Mouse (Mus musculus) limb, embryonic 15.5 days (tissue): ENCODE measurements around the gene Ncoa3. TPM values are rescaled to one million over a fixed set of nuclear protein-coding genes. Genes with fewer than 3 reads are reported as not detected.

Experiments
- ATAC-seq: fragments of 200-750 bp; cut with Nextera tagmentation; 2 replicates; pipeline ENCODE4 v1.8.0; 2017; ENCODE audit warnings: low read depth, moderate TSS enrichment; ENCODE audit not compliant: insufficient number of reproducible peaks, low FRiP score, low TSS enrichment
- H3K27ac ChIP-seq: fragments of 300-500 bp; sonication (generic); 2 replicates; pipeline ENCODE4 v1.5.1; 2015; ENCODE audit warnings: moderate library complexity, mild to moderate bottlenecking, inconsistent platforms
- H3K27me3 ChIP-seq: fragments of 300-500 bp; sonication (generic); 2 replicates; pipeline ENCODE4 v1.6.1; 2015; ENCODE audit warnings: inconsistent platforms
- H3K36me3 ChIP-seq: fragments of 300-500 bp; sonication (generic); 2 replicates; pipeline ENCODE4 v1.6.1; 2015; ENCODE audit warnings: inconsistent platforms
- H3K4me1 ChIP-seq: fragments of 300-500 bp; sonication (generic); 2 replicates; pipeline ENCODE4 v1.6.1; 2015; ENCODE audit warnings: inconsistent platforms
- H3K4me2 ChIP-seq: fragments of 300-500 bp; sonication (generic); 2 replicates; pipeline ENCODE4 v1.6.1; 2015; ENCODE audit warnings: mild to moderate bottlenecking, inconsistent platforms
- H3K4me3 ChIP-seq: fragments of 300-500 bp; sonication (generic); 2 replicates; pipeline ENCODE4 v1.5.1; 2015; ENCODE audit warnings: mild to moderate bottlenecking, inconsistent platforms
- H3K9ac ChIP-seq: fragments of 300-500 bp; sonication (generic); 2 replicates; pipeline ENCODE4 v1.6.1; 2015; ENCODE audit warnings: inconsistent platforms
- H3K9me3 ChIP-seq: fragments of 300-500 bp; sonication (generic); 2 replicates; pipeline ENCODE4 v1.6.1; 2016; ENCODE audit warnings: inconsistent platforms
- WGBS: fragments of 180-500 bp; shearing (Covaris S2); methylation state at CpG from one replicate; pipeline ENCODE4 v1.1.7; 2015; 5-methylcytosine and 5-hydroxymethylcytosine counted together
- polyA plus RNA-seq: library from polyadenylated mRNA; unstranded; fragments of >200 nt; fragmentation: Nextera tagmentation; extraction: Ambion mirVana; gene quantifications from 2 replicates; pipeline ENCODE4 v1.2.1, GENCODE M21; 2015

Ncoa3 gene
- polyA plus RNA-seq, 1 experiment from 2014 or later: 15.4 TPM

- 69% methylated on average over 3 of the region's 3 CpGs for WGBS
- no peak overlapping the region for H3K4me3 ChIP-seq
- H3K36me3 ChIP-seq: no peaks in the 10 kb centered on the region
- no peaks in the 10 kb centered on the region for H3K27me3 ChIP-seq
- H3K4me2 ChIP-seq: no peak overlapping the region
- H3K4me1 ChIP-seq: no peaks in the 10 kb centered on the region
- H3K9me3 ChIP-seq: no peaks in the 10 kb centered on the region
- H3K9ac ChIP-seq: no peak overlapping the region
- ATAC-seq: no peak
- H3K27ac ChIP-seq: no peak overlapping the region
Measured at GRCm38 (mm10) chr2:165976186-165976585, 16.2 kb upstream of the Ncoa3 start.

GRCm38 (mm10) chr2:165976874-165977273, 15.6 kb upstream of the Ncoa3 start:
- no peaks in the 10 kb centered on the region for H3K4me1 ChIP-seq
- H3K27ac ChIP-seq: no peak overlapping the region
- 56% methylated on average over 5 of the region's 5 CpGs for WGBS
- H3K36me3 ChIP-seq: no peaks in the 10 kb centered on the region
- no peaks in the 10 kb centered on the region for H3K9me3 ChIP-seq
- H3K27me3 ChIP-seq: no peaks in the 10 kb centered on the region
- no peak for ATAC-seq
- no peak overlapping the region for H3K4me3 ChIP-seq
- H3K4me2 ChIP-seq: no peak overlapping the region
- H3K9ac ChIP-seq: no peak overlapping the region

GRCm38 (mm10) chr2:165978119-165978518, 14.3 kb upstream of the Ncoa3 start:
- H3K4me3 ChIP-seq: no peak overlapping the region
- no peaks in the 10 kb centered on the region for H3K36me3 ChIP-seq
- WGBS: 94% methylated on average over 1 of the region's 1 CpGs
- H3K4me2 ChIP-seq: no peak overlapping the region
- H3K4me1 ChIP-seq: no peaks in the 10 kb centered on the region
- no peak overlapping the region for H3K9ac ChIP-seq
- H3K27me3 ChIP-seq: no peaks in the 10 kb centered on the region
- no peak for ATAC-seq
- H3K9me3 ChIP-seq: no peaks in the 10 kb centered on the region
- no peak overlapping the region for H3K27ac ChIP-seq

- Histone ChIP-seq H3K27me3 (no peaks in the 10 kb centered on the region), H3K4me1 (0 out of 2 replicates have a peak, but pooled peaks cover 3% of the 10 kb centered on the region), H3K4me2 (no peak overlapping the region), H3K9ac (no peak overlapping the region), H3K9me3 (no peaks in the 10 kb centered on the region), H3K27ac (no peak overlapping the region), H3K4me3 (no peak overlapping the region), H3K36me3 (no peaks in the 10 kb centered on the region)
- no peak for ATAC-seq
- 60% methylated on average over 6 of the region's 6 CpGs for WGBS
Measured at GRCm38 (mm10) chr2:165981248-165981977, 11.0 kb upstream of the Ncoa3 start.

- peaks cover 8% of the 10 kb centered on the region; the same call in 1 of the 2 replicates for H3K4me1 ChIP-seq
- H3K27me3 ChIP-seq: no peaks in the 10 kb centered on the region
- 46% methylated on average over 16 of the region's 16 CpGs for WGBS
- H3K9ac ChIP-seq: no peak overlapping the region
- H3K4me3 ChIP-seq: no peak overlapping the region
- H3K27ac ChIP-seq: peak overlapping the region; percentile 72
- no peak overlapping the region for H3K4me2 ChIP-seq
- no peaks in the 10 kb centered on the region for H3K9me3 ChIP-seq
- no peaks in the 10 kb centered on the region for H3K36me3 ChIP-seq
- no peak for ATAC-seq
Measured at GRCm38 (mm10) chr2:165982512-165983389, 9.7 kb upstream of the Ncoa3 start.

- ATAC-seq: no peak
- Histone ChIP-seq H3K9me3 (no peaks in the 10 kb centered on the region), H3K4me3 (no peak overlapping the region), H3K4me1 (peaks cover 8% of the 10 kb centered on the region; the same call in 1 of the 2 replicates), H3K9ac (no peak overlapping the region), H3K4me2 (no peak overlapping the region), H3K36me3 (no peaks in the 10 kb centered on the region), H3K27me3 (no peaks in the 10 kb centered on the region), H3K27ac (no peak overlapping the region)
- WGBS: 97% methylated on average over 1 of the region's 1 CpGs
Measured at GRCm38 (mm10) chr2:165984318-165984717, 8.1 kb upstream of the Ncoa3 start.

GRCm38 (mm10) chr2:165984891-165985290, 7.5 kb upstream of the Ncoa3 start:
- ATAC-seq: no peak
- H3K4me2 ChIP-seq: no peak overlapping the region
- H3K36me3 ChIP-seq: no peaks in the 10 kb centered on the region
- H3K9me3 ChIP-seq: no peaks in the 10 kb centered on the region
- no peak overlapping the region for H3K9ac ChIP-seq
- 89% methylated on average over 6 of the region's 6 CpGs for WGBS
- peaks cover 8% of the 10 kb centered on the region; the same call in 1 of the 2 replicates for H3K4me1 ChIP-seq
- no peaks in the 10 kb centered on the region for H3K27me3 ChIP-seq
- H3K4me3 ChIP-seq: no peak overlapping the region
- no peak overlapping the region for H3K27ac ChIP-seq

- no peak for ATAC-seq
Measured at GRCm38 (mm10) chr2:165985581-165985980, 6.9 kb upstream of the Ncoa3 start.

GRCm38 (mm10) chr2:165986921-165987453, 5.4 kb upstream of the Ncoa3 start:
- H3K9ac ChIP-seq: 0 out of 2 replicates have a peak overlapping the region, but pooled peaks have one; percentile 26
- H3K36me3 ChIP-seq: no peaks in the 10 kb centered on the region
- H3K4me2 ChIP-seq: peak overlapping the region; percentile 62
- H3K27ac ChIP-seq: peak overlapping the region; percentile 91
- peaks cover 10% of the 10 kb centered on the region; the same call in 1 of the 2 replicates for H3K4me1 ChIP-seq
- H3K27me3 ChIP-seq: no peaks in the 10 kb centered on the region
- ATAC-seq: peak; percentile 77
- no peaks in the 10 kb centered on the region for H3K9me3 ChIP-seq
- under 1% methylated on average over 23 of the region's 23 CpGs for WGBS
- H3K4me3 ChIP-seq: peak overlapping the region; percentile 42

More at GRCm38 (mm10) chr2:165985581-165985980, 6.9 kb upstream of the Ncoa3 start:
- no peaks in the 10 kb centered on the region for H3K27me3 ChIP-seq
- WGBS: 87% methylated on average over 11 of the region's 11 CpGs
- peaks cover 8% of the 10 kb centered on the region; the same call in 1 of the 2 replicates for H3K4me1 ChIP-seq
- H3K4me3 ChIP-seq: no peak overlapping the region
- no peaks in the 10 kb centered on the region for H3K9me3 ChIP-seq
- no peak overlapping the region for H3K4me2 ChIP-seq
- H3K9ac ChIP-seq: no peak overlapping the region
- H3K36me3 ChIP-seq: no peaks in the 10 kb centered on the region
- H3K27ac ChIP-seq: no peak overlapping the region

- Histone ChIP-seq H3K27ac (peak overlapping the region; percentile 86; the same call in 1 of the 2 replicates), H3K4me3 (peak overlapping the region; percentile 96), H3K4me1 (peaks cover 20% of the 10 kb centered on the region), H3K9me3 (no peaks in the 10 kb centered on the region), H3K9ac (peak overlapping the region; percentile 94), H3K36me3 (no peaks in the 10 kb centered on the region), H3K4me2 (peak overlapping the region; percentile 94), H3K27me3 (no peaks in the 10 kb centered on the region)
- ATAC-seq: peak; percentile 11; the same call in 1 of the 2 replicates
- WGBS: 2% methylated on average over 34 of the region's 35 CpGs
Measured at GRCm38 (mm10) chr2:165993173-165993900, 901 bp downstream of the Ncoa3 start.

- WGBS: 95% methylated on average over 4 of the region's 4 CpGs
- Histone ChIP-seq H3K9me3 (no peaks in the 10 kb centered on the region), H3K9ac (no peak overlapping the region), H3K4me2 (no peak overlapping the region), H3K4me3 (no peak overlapping the region), H3K27ac (no peak overlapping the region), H3K36me3 (no peaks in the 10 kb centered on the region), H3K4me1 (peaks cover 30% of the 10 kb centered on the region), H3K27me3 (no peaks in the 10 kb centered on the region)
- no peak for ATAC-seq
Measured at GRCm38 (mm10) chr2:165994341-165994740, 1.9 kb downstream of the Ncoa3 start.
